Mouse (Mus musculus) left cerebral cortex, adult 8-10 months (tissue): Measurements from ENCODE around the gene Eri3. TPM values are rescaled to one million over a fixed set of nuclear protein-coding genes. Genes with fewer than 3 reads are reported as not detected.
A peak's percentile ranks its signal among the peaks of the same experiment; 100 is the strongest.

Source experiments
- DNase-seq, 2 experiments: peaks; one replicate each; pipeline ENCODE4 v3.0.0; 2022; ENCODE audit warnings: low spot score in 2 of 2
- total RNA-seq, 4 experiments: library from RNA; stranded (reverse); gene quantifications; 2 replicates each; pipeline ENCODE4 v1.2.4; 2022

Eri3 gene
- total RNA-seq, 4 experiments from 2014 or later, result 212 to 232 (median 224) TPM

DNA sequence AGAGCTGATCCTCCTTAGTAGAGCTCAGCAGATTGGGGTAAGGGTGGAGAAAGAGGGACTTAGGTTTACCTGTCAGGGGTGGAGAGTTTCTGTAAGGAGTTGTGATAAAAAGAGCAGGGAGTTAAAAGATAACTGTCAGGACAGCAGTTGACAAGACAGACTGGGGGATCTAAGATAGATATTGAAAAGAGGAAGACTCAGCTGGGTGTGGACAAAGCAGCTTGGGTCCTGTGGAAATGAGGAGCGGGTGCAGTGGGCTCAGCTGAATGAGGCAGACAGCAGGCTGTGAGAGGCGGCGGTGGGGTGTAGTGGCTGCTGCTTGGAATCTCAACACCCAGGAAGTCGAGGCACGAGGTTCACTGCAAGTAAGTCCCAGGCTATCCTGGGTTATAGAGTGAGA, 72.1 kb downstream of the Eri3 start:
- no peak for DNase-seq

DNA sequence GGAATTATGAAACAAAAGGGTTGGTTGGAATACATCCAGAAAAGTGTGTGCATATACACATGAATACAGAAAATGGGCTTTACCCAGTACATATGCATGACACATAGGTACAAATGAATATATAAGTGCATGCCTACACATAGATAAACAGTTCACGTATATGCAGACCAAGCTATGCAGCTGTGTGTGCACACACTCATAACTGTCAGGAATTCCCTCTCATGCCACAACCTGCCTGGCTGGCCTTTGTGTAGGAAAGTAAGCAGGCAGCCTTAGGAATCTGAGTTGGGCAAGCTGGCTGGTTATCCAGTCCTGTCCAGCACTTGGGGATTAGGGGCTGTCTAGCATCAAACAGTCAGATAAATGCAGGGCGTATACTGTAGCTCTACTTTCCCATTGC, 72.9 kb downstream of the Eri3 start:
- no peak for DNase-seq

DNA sequence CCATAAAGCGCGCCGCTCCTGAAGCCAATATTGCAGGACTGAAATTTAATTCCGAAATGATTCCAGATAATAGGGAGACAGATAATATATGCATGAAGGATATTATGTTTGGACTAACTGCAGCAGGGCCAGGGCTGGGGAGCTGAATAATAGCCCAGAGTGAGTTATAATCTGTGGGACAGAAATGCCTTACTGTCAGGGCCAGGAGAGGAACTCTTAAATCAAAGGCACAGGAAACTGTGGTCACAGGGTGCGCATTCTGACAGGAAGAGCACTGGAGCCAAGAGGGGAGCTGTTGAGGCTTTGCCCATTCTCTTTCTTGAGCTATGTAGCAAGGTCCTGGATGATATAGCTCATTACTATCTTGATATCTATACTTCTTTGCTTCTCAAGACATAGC, 74.5 kb downstream of the Eri3 start:
- DNase-seq, result no peak

DNA sequence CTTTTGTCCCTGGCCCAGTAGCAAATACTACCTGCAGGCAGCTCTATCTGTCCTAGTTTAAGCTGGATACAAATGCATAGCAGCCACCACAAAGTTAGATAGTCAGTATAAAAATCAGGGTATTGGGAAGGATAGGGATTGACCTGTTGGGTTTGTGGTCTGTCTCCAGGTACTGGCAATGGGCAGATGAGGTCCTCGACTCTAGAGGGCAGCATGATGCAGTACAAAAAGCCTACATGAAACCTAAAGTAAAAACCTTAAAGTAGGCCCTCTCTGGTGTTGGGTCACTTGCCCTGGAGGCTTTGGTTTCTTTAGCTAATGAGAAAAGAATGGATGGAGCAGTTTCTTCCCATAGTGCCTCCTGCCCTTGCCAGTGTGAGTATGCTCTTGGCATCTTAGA, 78.3 kb downstream of the Eri3 start:
- no peak for DNase-seq

DNA sequence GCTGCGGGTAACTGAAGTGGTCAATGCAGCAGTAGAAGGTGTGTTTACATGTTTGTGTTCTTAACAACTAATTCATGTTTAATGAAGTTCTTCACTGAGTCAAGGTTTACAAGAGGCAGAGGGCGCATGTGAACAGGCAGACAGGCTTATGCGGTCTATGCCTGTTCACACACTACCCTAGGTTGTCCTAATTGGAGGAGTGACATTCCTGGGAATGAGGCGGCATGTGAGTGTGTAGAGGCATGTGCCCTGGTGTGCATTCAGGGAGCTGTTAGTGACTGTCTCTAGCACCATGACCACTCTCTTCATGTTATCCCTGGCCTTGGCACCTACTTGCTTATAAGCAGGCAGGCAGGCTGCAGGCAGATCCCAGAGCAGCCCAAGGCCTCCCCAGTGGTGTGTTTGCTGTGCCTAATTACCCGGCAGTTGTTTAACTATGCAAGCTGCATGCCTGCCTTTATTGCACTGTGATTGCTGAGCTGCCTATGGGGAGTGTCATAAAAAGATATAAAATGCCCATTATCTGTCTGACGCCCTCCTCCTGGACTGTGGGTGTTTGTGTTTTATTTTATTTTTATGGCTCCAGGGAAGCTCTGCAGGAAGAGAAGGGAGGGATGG, 80.0 kb downstream of the Eri3 start:
- DNase-seq, result no peak

DNA sequence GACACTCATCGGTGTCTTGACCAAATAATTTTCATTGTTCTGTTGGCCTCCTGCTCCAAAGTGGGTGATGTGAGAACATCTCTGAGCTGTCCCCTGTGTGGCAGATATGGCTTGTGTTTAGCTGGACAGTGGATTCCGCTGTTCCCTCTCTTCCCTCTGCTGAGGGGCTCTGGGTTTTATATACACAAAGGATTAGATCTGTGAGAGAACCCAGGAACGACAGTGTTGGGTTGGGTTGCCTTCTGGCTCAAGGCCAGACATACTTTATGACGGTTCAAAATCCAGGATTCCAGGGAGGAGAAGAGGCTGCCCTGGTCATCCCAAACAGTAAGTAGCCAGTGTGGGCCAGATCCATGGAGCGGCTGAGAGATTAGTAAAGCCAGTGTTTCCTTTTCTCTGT, 83.4 kb downstream of the Eri3 start:
- no peak for DNase-seq

DNA sequence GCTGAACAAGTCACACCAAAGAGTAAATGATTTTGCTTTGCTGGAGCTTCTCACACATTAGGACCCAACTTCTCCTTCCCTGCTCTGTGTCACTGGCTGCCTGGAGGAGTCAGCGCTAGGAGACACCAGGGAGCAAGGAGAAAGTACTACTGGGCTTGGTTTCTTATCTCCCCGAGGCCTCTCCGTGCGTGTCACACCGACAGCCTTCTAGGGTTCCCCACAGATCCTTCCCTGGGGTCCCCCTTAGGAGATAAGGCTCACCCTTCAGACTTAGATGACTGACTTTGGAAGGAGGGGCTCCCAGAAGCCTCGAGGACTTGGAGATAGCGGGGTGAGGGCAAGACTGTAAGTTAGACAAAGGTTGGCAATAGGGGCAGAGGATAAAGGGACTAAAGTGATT, 84.5 kb downstream of the Eri3 start:
- DNase-seq, result no peak

DNA sequence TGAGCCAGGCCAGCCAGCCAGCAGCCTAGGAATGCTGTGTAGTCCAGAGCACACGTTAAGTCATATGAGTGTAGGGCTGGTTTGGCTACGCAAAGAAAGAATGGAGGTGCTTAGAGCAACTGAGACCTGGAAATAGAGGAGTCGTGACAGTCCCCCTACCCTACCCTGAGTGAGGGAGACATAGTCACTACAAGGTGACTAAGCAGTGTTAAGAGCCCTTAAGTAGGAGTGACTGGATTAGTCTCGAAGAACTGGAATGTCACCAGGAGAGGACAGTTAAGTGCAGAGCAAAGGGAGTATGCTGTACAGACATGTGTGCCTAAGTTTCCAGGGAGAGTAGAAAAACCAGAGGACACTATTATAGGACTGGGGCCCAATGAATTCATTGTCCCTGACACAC, 86.0 kb downstream of the Eri3 start:
- no peak for DNase-seq

DNA sequence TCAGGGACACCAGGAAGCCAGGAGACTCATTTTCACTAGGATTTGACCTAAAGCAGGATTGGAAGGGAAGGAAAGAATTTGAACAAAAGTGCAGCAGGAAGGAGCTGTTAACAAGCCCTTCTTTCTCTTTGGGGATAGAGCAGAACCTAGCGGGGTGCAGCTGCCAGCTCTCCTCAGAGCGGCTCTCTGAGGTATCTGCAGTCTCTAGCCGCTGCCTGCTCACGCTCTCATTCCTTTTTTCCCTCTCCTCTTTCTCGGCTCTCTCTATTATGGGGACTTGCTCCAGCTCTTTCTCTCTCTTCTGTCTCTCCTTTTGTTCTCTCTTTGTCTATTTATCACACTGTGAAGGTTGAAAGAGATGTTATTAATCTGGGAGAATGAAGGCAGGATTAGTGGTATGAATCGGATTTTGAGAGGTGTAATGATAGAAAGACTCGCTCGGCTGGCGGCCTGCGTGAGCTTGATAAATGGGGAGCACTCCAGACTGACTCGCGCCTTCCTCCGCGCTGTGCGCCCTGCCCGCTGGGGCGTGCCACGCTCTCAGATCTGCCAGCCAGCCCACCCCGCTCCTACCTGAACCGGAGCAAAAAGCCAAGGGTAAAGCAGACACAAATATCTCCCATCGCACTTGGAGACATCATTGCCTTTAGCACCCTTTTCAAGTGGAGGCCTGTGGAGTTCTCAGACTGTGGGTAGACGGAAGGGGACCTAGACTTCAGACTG, 86.9 kb downstream of the Eri3 start:
- no peak for DNase-seq

DNA sequence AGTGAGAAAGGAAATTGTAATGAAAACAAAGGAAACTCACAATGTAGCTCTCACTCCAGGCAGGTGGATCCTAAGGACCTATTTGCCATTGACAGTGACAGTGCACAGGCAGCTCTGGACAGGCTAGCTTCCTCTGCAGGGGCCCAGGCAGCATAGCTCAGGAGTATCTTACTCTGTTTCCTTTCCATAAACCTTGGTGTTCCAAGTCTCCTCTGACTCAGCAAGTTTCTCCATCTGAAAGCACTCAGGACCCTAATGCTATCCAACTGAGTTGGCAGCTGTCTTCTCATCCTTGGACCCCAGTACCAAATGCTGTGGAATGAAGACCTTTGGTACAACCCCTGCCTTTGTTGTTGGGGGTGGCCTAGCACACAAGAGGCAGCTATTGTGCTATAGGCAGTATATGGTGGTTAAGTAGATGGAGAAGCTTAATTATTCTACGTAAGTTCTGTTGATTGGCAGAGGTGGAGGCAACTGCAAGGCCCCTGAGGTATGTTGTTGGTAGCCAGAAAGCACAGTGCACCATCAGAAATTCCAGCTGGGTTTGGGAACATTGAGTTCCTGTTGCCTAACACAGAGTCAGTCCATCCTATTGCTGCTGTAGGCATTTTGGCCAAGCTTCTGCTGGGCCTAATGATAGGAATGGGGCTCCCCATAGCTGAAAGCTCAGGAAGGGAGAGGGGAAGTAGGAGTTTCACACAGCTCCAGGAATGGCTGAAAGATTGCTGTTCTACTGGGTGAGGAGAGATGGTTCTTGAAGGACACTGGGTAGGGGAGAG, 90.9 kb downstream of the Eri3 start:
- DNase-seq, result no peak

DNA sequence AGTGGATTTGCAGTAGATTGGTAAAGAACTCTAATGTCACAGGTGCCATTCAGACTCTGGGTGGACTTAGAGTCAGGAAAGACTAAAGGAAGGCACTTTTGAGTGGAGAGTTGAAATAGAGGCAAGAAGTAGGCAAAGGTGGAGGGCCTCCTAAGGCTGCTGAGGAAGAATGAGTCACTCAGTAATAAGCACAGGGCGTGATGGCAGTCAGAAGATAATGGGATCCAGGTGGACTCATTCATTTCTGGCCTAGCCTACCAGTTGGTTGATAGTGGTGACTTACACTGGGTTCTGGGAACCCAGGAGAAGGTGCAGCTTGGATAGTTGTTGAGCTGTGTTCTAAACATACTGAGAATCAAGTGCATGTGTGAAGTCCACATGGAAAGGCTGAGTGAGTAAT, 91.6 kb downstream of the Eri3 start:
- no peak for DNase-seq

DNA sequence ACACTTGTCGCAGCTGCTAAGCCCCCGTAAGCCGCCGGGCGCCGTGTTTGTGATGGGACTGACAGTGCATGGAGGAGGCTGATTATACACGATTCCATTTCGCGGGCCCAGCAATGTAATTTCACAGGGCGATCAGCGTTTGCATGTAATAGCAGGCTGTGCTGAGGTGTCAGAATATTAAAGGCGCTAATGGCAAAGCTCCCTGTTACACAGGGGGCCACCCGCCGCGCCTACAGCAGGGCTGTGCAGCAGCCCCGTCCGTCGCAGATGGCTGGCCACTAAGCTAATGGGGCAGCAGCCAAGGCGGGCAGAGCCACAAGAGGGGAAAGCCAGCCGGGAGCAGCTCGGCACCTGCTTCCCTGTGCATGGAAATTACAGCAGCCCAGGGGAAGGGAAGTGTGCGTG, 94.9 kb downstream of the Eri3 start:
- DNase-seq, result peak in 1 of 2 experiments; percentile 24

DNA sequence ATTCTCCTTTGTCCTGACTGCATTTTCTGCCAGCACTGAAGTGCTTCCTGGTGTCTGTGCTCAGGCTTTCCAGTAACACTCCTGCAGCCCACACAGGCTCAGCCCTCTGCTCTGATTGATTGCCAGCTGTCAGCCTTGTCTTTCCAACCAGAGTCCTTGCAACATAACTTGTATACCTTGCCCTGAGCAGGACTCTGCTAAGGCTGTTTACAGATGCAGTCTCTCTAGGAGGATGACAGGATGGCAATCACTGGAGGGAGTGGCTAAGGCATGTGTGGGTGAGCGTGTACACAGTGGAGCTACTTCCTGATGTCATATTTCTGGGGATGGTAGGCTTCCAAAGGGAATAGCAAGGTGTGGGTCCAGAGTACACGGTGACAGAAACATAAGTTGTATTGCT, 95.7 kb downstream of the Eri3 start:
- no peak for DNase-seq

DNA sequence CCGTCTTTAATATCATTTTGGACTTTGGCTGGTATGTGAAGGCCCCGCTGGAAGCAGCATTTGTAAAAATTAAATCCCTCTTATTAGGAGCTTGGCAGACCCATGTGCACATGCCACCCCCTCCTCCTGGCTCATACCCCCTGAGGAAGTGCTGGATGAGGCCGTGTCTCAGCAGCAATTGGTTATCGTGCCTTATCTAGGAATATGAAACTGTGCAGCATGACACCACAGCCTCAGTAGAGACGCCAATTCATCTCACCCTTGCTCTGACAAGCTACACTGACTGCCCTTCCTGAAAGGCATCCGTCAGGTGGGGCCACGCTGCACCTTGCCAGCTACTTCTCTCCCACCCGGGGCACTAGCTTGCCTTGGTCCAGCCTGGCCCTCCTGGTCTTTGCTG, 96.3 kb downstream of the Eri3 start:
- no peak for DNase-seq

DNA sequence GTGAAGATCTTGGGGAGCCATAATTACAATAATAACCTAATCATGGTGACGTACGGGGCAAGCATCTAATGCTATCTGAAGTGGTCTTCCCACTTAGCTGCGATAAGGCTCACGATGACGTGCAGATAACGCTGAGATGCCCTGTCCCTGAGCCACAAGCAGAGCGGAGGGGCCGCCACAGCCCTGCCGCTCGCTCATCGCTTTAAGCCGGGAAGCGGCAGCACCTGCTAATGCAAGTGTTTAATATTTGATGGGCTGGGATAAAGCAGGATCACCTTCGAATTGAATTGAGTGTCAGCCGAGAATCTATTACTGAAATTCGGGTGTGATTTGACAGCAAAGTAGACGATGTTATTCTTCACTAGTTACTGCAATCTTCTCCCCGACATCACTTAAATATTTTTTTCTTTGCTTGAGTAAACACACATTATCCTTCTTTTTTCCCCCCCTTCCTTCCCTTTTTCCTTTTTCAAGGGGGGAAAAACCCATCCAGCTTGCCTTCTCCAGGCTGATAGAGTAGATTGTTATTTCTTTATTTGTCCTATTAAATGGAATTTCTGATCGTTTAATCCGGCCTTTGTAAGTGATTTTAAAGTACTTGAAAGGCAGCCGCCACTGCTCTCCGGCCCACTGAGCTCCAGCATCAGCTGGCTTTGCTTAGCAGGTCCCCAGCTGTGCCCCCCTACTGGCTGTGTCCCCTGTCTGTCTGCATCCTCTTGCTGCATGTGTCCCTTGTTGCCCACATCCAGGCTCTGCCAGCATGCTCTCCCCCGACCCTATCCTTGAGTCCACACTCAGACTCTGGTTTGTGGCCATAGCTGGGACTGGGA, 97.0 kb downstream of the Eri3 start:
- no peak for DNase-seq

DNA sequence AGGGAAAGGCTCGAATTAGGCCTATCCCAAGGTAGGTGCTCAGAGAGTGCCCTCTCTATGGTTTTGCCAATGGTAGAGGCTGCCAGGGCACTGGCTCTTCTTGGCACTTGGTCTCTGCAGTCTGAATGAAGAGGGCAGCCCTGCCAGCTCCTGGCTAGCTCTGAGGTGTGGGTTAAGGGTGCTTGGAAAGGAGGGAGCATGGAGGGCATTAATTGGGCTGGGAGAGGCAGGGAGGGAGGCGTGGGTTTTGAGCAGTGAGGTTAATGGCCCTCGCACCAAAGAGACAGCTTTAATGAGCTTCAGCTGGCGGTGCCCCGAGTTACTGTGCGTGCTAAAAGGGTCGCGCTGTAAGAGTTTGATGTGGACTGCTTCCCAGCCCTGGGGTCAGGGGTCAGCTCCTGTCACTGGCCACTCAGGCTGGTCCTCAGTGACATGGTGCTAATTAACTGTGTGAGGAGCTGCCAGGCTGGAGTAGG, 101.5 kb downstream of the Eri3 start:
- peak in 1 of 2 experiments; percentile 71 for DNase-seq

DNA sequence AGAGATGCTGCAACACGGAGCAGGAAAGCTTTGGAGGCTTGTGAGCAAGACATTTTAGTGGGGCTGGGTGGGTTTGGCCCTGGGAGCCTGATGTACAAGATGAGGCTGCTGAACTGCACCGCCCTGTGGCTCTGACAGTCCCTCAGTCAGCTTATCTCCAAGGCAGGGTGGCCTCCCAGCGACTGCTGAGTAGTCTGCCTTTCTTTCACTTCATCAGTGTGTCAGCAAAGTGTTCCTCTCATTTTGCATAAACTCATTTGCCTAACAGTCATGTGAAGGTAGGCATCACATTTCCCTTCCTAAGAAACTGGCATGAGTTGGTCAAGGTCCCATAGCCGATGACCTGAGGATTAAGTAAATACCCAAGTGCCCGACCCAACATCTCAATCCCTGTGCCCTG, 102.6 kb downstream of the Eri3 start:
- DNase-seq, result no peak

DNA sequence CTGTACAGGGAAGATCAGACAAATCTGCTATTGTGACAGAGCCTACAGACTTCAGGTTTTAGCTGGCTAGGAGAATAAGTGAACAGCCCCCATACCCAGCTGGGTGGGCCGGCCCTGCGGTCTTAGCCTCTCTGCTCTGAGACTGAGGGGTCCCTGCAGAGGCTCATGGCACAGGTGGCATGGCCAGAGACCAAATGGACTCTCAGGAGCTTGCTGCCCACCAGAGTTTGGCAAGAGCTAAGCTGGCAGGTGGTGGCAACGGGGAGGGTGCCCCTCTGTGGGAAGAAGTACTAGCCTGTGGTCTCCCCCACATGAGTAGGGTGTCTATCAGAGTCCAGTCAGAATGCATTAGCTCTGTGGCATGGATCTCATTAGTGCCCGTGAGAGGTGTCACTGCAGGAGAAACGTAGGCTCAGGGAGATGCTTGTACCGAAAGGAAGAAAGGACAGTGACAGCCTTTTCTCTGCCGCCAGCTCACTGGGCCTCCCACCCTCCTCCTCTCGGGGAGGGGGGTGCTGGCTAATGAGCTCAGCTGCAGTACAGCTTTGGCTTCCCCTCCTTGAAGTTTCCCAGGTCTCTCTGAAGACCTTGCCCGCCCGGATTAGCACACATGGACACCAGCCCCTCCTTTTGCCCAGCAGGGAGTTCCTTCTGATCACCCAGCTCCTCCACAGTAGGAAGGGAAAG, 104.0 kb downstream of the Eri3 start:
- no peak for DNase-seq

DNA sequence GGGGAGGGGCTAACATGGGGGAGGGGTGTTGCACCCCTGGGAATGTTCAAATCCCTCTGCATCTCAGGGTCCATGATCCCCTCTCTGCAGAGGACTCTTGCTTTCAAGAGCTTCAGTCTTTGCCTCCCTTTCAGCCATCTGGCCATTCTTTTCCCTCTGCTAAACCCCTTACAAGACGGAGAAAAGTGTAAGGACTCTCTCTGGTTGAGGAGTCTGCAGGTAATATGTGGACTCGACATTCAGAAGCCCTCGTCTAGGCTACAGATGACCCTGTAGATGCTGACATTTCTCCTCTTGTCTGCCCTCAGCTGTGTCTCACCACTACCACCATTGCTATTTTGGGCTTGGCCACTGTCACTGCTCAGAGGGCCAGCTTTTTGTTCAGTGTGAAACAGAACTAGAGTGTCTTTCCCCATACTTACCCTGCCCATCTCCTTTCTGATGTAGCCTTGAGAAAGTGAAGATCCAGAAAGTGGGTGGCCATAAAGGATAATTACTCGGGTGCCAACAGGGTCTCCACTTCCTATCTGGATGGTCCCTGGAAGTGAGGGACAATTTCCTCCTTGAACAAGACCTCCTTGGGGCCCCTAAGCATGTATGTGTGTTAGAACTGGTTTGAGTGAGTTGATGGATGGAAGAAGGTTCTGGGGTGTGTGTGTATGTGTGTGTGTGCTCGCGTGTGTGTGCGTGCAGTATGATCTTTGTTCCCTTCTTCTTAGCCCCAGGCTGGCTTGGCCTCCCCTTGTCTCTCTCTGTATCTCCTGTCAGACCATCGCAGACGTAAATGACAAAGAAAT, 104.7 kb downstream of the Eri3 start:
- DNase-seq, result no peak

DNA sequence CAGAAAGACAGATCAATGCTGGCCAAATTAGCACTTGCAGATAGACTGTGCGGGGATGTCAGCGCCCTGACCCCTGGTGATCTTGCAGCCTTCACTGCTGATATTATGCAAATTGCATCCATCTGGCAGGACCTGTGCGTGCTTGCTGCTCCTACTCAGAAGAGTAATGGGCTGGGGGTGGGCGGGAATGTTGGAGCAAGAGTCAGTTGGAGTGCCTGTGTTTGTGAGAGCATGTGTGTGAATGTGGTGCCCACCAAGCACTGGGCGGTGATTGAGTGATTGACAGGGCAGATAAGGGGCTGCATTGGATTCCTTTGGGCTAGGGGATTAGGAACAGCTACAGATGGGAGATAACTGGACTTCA, 105.3 kb downstream of the Eri3 start:
- DNase-seq, result no peak
